Mouse (Mus musculus) olfactory bulb, adult 2 months (tissue): ENCODE measurements around the gene Surf2. TPM values are rescaled to one million over a fixed set of nuclear protein-coding genes. Genes with fewer than 3 reads are reported as not detected.

ENCODE experiments used
- H3K27ac ChIP-seq: fragments of 200-500 bp; 2 replicates; pipeline ENCODE4 v1.5.1; 2012; ENCODE audit warnings: low read depth, low read length; ENCODE audit not compliant: insufficient read depth
- H3K4me1 ChIP-seq: fragments of 200-500 bp; 2 replicates; pipeline ENCODE4 v1.6.1; 2012; ENCODE audit warnings: low read length; ENCODE audit not compliant: control insufficient read depth, insufficient read depth
- H3K4me3 ChIP-seq: fragments of 200-500 bp; 2 replicates; pipeline ENCODE4 v1.5.1; 2012; ENCODE audit warnings: mild to moderate bottlenecking, low read depth, low read length, moderate library complexity; ENCODE audit not compliant: insufficient read depth
- CTCF ChIP-seq: fragments of 200-500 bp; IDR thresholded peaks from 2 replicates; pipeline ENCODE4 v1.5.1; 2012; ENCODE audit warnings: low read depth, mild to moderate bottlenecking, low read length, moderate library complexity; ENCODE audit not compliant: insufficient read depth
- POLR2A ChIP-seq: fragments of 200-500 bp; IDR thresholded peaks from 2 replicates; pipeline ENCODE4 v1.6.1; 2012; ENCODE audit warnings: mild to moderate bottlenecking, low read depth, low read length, moderate library complexity; ENCODE audit not compliant: insufficient read depth
- WGBS: fragments of 180-500 bp; shearing (Covaris S2); methylation state at CpG from one replicate; pipeline ENCODE4 v1.1.7; 2018; 5-methylcytosine and 5-hydroxymethylcytosine counted together
- polyA plus RNA-seq: library from polyadenylated mRNA; stranded (reverse); fragments of >200 nt; gene quantifications from 2 replicates; pipeline ENCODE4 v1.2.4, GENCODE M21; 2012; ENCODE audit warnings: low replicate concordance; ENCODE audit not compliant: missing spikeins, insufficient read depth, insufficient read length

Surf2 gene
- polyA plus RNA-seq, 1 experiment: not detected

DNA sequence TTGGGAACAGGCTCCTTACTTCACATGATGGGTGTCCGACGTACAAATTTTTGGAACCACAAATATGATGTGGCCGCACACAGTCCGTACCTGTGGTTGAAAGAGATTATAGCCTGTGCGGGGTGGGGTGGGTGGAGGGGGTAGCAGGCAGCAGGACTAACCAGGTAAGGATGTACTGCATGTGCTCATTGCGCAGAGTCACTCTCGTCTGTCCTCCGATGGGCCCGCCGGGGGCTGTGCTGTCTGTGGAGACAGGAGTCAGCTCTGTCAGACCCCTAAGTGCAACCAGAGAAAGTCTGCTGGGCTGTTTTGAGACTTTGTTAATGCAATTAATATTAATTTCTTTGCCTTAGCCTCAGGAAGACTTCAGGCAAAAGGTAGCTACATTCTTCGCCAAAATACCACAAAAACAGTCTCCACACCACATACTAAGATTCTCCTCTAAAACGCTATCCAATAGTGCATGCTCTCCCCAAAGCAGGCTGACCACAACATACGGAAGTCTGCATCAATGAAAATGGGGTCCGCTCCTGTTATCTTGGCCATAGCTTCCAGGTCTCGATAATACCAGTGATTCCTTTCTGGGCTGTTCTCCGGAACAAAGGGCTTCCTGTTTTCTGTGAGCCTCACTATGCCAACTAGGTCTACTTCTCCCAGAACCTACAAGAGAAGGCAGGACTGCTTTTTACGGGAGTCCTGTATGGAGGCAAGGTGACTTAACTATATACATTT is 2.6 kb upstream of the Surf2 start:
- 76% methylated on average over 17 of the region's 17 CpGs for WGBS
- H3K27ac ChIP-seq: no peak overlapping the region
- no peak overlapping the region for H3K4me3 ChIP-seq
- peaks cover 30% of the 10 kb centered on the region for H3K4me1 ChIP-seq
- TF ChIP-seq CTCF (no peak), POLR2A (no peak)

DNA sequence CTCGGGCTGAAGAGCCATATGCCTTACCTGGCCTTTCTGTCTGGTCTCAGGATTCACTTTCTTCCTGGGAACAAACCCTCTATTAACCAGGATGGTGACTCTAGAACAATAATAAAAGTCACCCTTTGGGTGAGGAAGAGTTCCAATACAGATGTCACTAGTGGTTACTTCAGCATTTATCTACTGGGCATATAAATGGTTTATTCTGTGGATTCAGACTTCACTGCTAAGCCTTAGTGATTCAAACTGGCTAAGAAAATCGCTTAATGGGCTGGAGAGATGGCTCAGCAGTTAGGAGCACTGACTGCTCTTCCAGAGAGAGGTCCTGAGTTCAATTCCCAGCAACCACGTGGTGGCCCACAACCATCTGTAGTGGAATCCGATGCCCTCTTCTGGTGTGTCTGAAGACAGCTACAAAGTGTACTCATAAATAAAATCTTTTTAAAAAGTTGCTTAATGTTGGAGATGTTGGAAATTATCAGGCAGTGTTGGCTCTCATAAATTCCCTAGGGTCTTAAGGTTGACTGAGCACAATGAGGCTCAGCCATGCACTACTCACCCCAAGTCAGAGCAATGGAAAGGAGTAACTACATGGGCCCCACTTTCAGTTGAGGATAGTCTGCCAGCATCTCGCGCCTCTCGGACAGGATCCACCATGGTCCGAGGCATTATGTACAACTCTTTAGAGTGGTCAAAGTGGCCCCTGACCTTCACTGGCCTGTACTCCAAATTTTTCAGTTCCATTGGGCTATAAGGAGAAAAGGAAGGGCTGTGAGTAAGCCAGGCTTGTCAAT is 1.8 kb upstream of the Surf2 start:
- Histone ChIP-seq H3K4me1 (peaks cover 25% of the 10 kb centered on the region), H3K4me3 (no peak overlapping the region), H3K27ac (no peak overlapping the region)
- WGBS: 57% methylated on average over 8 of the region's 8 CpGs
- no peak for TF ChIP-seq POLR2A
- no peak for TF ChIP-seq CTCF

DNA sequence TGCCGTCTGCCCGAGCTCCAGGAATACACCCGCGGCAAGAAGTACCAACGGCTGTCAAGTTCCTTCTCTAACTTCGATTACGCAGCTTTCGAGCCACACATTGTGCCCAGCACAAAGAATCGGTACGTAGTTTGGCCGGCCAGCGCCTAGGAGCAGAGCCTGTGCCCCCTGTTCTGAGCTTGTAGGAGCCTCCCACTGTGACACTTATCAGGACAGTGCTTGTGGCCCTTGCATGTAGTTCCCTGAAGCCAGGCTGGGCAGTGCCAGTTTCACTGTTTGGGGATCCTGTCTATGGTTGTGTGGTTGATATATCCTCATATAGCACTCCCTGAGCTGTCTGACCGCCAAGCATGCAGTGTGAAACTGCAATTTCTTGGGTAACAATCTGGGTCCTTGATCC is 571 bp downstream of the Surf2 start:
- peaks cover 22% of the 10 kb centered on the region for H3K4me1 ChIP-seq
- no peak overlapping the region for H3K27ac ChIP-seq
- 2% methylated on average over 13 of the region's 13 CpGs for WGBS
- peak overlapping the region; percentile 80 for H3K4me3 ChIP-seq
- TF ChIP-seq POLR2A (no peak), CTCF (no peak)

DNA sequence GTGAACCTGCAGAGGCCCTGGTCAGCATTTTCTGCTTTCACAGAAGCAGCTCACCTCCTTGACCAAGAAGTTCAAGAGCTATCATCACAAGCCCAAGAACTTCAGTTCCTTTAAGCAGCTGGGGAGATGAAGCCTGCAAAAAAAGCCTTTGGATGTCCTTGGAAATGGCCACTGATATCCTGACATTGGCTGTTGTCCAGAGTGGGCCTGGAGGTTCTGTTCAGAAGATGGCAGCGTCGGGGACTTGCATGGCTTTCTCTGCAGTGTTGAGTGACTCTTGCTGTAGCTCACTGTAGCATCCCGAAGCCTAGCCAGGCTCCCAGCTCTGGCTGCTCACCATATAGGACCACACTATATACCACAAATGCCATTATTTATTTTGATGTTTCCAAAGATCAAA is 3.5 kb downstream of the Surf2 start:
- H3K27ac ChIP-seq: no peak overlapping the region
- H3K4me3 ChIP-seq: no peak overlapping the region
- TF ChIP-seq POLR2A: no peak
- no peak for TF ChIP-seq CTCF
- peaks cover 16% of the 10 kb centered on the region for H3K4me1 ChIP-seq
- 73% methylated on average over 3 of the region's 3 CpGs for WGBS

DNA sequence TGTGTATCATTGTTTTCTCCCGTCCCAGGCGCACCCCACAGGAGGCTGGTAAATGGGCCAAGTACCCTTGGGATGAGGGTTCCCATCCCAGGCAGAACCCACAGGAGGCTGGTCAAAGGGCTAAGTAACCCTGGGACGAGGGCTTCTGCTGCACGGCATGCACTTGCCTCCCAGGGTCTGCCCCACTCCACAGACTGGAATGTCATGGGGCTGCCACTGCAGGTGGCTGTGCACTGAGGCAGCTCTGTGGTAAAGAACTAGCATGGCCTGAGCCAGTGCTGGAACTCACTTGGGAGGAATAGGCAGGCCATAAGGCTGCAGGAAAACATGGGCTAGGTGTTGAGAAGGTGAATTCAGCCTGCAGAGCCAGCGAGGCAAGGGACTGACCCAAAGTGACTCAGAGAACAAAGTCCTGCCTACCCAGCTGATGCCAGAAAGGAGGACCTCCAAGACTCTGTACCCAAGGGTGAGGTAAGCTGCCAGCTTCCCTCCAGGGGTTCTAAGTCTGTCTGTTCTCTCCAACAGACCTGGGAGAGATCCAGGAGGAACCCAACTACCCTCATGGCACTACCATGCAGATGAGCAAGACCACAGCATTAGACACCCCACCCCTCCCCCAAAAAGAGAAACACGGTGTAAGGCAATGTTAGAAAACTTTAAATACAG is 4.2 kb downstream of the Surf2 start:
- H3K4me1 ChIP-seq: peaks cover 14% of the 10 kb centered on the region
- TF ChIP-seq POLR2A: no peak
- no peak for TF ChIP-seq CTCF
- 79% methylated on average over 6 of the region's 6 CpGs for WGBS

DNA sequence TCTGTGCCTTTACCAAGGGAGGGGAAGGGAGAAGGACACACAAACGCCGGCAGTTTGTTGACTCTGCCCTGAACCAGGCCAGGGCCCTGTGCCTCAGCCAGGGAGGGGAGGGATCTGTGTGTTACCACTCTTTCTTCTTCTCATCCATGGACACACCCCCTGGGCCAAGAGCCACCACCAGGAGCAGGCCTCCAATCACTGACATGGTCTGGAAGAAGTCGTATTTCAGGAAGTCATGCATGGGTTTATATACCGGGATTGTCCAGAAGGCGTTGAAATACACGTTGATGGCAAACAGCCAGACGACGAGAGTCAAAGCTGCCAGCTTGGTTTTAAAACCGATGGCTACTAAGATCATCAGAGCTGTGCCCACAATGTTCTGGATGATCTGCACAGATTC is 5.6 kb downstream of the Surf2 start:
- Histone ChIP-seq H3K4me3 (no peak overlapping the region), H3K4me1 (peaks cover 11% of the 10 kb centered on the region), H3K27ac (no peak overlapping the region)
- 62% methylated on average over 9 of the region's 9 CpGs for WGBS
- no peak for TF ChIP-seq POLR2A
- TF ChIP-seq CTCF: no peak

More for the DNA sequence above, 4.2 kb downstream of the Surf2 start:
- no peak overlapping the region for H3K27ac ChIP-seq
- H3K4me3 ChIP-seq: no peak overlapping the region

DNA sequence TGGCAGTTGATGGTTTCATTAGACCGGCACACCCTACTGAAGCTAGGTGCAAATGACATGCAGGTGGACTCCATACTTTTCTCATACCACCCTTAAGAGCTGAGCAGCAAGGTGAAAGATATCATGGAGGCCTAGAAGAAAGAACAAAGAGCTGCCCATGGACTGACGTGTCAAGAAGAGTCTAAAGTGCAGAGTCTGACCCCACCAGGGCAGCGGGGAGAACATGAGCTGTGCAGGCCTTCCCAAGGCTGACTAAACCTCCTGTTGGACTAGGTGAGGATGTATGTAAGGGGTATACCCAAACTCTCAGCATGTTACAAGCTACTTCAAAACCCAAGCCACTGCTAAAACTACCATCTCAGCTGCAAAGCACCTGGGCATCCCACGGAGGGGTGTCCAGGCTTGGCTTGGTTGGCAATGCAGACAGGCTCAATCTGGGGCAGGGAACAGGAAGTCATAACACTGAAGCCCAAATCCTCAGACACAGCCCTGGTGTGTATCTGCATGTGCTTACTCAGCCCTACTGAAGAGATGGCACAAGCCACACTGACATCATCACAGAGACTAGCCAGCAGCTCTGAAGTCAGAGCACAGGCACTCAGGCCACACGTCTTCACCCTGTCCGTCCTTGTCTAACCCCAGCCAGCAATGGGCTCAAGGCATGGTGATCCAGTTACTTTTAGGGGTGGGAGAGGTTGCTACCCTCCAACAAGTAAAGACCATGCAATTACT is 11.7 kb downstream of the Surf2 start:
- no peak overlapping the region for H3K4me3 ChIP-seq
- peaks cover 8% of the 10 kb centered on the region for H3K4me1 ChIP-seq
- H3K27ac ChIP-seq: no peak overlapping the region
- 93% methylated on average over 6 of the region's 6 CpGs for WGBS
- TF ChIP-seq CTCF (no peak), POLR2A (no peak)

DNA sequence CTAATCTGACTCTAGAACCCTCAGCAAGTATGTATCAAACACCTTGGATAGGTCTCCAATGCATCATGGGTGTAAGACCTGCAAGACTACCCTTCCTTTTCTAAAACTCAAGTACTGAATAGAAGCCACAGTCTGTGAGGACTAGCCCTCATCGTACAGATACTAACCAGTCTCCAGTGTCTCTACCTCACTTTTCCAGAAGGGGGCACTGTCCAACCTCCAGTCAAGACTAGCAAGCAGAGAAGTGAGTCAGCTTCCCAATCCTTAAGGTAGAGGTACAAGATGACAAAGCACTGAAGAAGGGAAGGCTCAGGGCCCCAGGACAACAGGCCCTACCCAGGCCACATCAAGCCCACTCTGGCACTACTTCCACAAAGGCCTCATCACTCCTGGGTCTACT is 14.2 kb downstream of the Surf2 start:
- no peak for TF ChIP-seq POLR2A
- no peak for TF ChIP-seq CTCF
- Histone ChIP-seq H3K4me3 (no peak overlapping the region), H3K4me1 (peaks cover 14% of the 10 kb centered on the region), H3K27ac (no peak overlapping the region)
- 6% methylated on average over 1 of the region's 1 CpGs for WGBS

DNA sequence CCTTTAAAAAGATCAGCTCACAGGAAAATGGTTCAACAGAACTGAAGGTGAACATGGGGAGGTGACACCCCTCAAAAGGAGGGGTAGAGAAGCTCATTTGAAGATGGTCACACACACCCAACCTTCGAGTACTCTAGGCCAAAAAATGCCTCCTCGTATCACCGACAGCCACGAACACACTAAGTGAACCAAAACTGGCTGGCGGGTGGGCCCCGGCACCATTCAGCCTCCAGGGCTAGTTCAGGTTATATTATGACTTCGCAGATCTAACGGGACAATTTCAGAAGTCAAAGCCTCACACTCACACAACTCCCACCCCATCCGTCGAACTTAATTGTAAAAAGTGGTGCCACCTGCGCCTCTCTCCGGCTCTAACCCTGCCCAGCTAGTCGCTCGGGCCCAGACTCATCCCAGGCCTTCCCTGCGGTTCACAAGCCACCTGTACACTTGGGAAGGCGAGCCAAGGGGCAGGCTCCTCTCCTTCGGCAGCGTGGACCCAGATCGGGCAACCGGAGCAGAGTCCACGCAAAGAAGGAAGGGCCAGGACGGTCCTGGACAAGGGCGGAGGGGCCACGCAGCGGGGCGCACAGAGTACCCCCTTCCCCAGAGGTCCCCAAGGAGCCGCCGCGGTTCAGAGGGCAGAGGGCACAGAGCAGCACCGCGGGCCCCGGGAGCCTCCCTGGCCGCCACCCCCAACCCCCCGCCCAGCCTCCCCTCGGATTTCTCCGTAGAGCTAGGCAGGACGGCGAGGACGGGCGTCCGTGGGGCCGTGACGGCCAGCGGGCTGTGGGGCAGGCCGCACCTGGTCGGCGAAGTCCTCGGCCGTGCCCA is 16.5 kb downstream of the Surf2 start:
- WGBS: under 1% methylated on average over 46 of the region's 49 CpGs
- Histone ChIP-seq H3K4me1 (peaks cover 14% of the 10 kb centered on the region), H3K4me3 (peak overlapping the region; percentile 100), H3K27ac (peak overlapping the region; percentile 67; the same call in 1 of the 2 replicates)
- TF ChIP-seq POLR2A (no peak), CTCF (no peak)
